Mouse (Mus musculus): ENCODE data around the gene Clpb.

Clpb gene

DNA sequence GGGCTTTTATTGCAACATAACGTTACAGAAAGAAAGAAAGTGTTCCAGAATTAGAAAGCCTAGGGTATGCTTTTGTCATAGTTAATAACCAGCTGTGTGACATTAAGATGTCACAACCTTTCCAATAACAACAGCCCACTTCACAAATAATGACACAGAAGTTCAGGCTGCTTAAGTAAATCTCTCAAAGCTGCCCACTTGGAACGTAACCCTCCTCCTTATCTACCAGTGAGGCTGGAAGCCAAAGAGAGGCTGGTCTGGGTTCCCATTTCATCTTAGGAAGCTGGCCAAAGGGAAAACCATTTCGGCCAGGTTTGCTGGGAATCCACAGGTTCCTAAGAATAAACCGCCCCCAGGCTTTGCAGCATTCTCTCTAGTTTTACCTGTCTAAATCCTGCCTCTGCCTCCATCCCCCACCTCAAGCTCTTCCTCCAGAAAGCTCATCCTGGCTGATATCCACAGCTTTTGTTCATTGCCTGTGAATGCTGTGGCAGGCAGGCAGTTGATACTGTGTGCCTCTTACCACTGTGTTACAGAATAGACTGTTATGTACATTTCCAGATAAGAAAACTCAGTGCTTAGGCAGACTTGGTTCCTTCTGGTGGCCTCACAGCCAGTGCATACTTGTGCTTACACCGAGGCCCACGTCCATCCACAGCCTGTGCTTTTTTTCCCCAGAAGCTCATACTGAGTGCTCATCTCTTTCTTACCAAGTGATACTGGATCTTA, 12.8 kb downstream of the Clpb start:
- DNase-seq: no peak

DNA sequence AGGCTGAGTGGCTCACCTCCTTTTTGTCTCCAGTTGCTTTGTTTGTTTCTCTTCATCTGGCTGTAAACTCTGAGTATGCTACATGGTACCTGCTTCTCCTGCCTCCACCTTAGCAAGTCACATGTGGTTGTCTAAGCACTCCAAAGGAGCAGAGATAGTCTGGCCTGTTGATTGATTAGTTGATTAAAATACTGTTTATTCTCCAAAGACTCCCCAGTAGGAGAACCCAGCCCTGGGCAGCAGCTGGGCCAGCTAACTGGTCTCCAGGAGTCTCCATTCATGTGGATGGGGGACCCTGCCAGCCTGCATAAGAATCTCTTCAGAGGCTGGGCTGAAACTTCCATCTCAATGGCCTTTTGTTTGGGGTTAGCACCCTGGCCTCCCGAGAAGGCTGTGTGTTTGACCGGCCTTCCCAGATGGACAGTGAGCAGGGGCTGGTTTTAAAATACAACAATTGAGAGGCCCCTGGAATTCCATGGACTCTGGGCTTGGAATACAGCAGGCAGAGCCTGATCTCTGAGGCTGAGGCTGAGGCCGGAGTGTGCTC, 13.4 kb downstream of the Clpb start:
- no peak for DNase-seq

DNA sequence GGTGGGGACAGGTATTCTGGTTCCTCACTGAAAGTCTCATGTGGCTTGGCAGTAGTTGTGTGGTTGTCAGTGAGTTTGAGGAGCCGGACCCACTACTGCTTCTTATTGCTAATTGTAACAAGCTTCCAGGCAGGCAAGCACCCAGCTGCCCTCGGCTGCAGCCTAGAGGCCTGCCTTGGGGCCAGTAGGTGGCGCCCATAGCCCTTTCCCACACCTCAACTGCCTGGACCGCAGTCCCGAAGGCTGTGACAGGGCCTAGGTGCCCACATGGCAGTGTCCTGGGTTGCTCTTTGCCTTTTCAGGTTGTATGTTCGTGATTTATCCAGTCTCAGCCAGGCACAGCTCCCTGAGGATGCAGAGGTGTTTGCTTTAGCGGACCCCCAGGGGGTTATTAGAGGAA, 16.2 kb downstream of the Clpb start:
- DNase-seq: peak; percentile 73 to 75

DNA sequence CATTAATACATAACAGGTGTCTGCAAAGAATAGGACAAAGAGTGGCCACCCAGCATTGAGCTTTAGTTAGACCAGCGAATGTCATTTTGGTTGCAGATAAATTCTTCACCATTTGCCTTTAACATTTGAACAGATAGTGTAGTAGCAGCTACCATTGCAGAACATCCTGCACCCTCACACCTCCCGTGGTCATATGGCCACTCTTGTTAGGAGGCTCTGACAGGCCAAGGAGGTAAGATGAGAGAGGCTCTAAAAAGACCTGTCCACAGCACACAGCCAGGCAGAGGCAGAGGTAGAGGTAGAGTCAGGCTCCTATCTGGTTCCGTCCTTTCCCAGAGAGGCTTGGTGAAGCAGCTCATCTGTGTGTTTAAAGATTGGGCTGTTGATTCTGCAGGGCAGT, 17.5 kb downstream of the Clpb start:
- DNase-seq: no peak

DNA sequence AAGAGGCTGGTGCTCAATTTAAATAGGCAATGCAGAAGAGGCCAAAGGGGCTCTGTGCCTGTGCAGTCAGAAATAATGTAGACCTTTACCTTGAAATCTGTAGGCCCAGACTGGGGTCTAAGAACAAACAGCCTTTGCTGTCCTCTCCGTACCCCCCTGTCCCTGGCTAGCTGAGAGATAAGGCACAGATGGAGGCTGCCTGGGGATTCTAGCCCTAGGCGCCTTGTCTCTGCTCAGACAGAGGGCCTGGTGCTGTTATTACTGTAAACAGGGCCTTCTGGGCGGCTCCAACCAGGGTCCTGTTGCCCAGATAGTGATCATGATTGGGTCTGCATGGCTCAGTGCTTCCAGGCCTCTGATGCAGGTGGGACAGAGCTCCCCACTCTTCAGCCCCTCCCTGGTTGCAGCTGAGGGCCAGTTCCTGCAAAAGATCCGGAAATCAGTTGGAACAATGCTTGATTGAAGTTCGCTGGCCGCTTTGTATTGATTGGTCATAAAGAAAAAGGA, 18.2 kb downstream of the Clpb start:
- DNase-seq: no peak

DNA sequence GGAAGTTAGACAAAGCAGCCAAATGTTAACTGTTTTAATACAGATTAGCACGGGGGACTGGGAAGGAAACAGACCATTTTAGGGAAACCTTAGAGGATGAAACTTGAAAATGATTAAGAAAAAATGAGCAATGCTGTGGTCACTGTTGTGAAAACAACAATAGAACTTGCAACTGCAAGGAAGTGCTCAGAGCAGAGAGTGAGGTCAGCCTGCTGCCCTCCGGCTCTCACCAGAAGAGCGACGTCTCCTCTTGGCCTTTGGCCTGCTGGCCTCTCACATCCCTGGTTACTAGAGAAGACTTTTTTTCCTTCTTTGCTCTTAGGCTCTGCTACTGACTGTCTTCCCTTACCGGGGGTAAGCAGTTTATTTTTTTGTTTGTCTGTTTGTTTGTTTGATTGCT, 19.5 kb downstream of the Clpb start:
- no peak for DNase-seq

DNA sequence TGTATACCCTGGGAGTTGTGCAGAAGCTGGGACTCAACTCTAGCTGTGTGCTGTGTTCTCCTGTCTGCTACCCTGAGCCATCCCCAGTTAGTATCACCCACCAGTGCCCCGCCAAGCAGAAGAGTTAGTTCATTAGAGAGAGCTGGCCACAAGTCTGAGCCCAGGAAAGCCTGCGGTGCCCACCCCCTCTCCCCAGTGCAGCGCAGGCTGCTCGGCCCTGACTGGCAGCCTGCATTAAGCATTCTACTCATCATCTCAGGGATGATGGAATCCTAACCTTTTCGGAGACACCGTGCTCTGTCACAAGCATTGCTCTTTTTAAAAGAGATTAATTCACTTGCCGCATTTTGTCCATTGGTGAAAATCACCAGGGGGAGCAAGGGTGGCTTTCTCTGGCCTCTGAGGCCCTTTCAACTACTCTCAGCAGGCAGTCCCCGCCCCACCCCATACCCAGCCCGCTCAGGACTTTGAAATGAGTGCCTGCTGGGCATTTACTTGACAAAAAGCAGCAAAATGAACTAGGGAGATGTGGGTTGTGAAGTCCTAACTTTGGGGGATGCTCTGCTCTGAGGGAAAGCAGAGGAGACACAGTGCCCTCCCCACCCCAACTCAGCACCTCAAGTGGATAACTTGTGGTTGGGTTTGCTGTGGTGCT, 20.7 kb downstream of the Clpb start:
- no peak for DNase-seq

DNA sequence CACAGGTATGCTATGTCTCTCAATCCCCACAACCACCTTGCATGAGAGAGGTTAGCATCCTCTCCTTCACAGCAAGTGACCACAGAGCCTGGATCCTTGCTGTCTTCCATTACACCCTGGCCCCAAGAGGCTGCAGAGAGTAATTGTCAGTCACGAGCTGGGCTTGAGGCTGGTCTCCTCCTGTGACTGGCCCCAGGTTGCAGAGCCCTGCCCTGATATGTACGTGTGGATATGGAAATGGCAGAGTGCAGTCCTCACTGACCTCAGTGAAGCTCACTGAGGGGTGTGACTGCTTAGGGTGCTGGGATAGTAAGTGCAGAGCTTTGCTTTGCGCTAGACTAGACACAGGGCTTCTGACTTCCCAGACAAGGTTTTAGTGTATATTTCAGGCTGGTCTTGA, 21.2 kb downstream of the Clpb start:
- no peak for DNase-seq

DNA sequence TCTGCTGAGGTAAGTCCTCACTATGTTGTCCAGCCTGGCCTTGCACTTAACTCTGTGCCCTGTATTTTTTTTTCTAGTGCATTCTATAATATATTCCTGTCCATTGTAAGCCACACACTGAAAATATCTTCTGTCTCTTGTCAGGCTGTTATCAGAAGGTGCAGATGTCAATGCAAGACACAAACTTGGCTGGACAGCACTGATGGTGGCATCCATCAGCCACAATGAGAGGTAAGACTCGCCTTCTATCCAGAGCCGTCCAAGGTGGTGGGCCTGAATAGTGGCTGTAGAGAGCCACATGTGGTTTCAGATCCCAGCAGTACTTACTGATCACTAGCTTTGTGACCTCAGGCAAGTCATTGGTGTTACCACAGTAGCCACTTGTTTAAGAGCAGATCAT, 23.7 kb downstream of the Clpb start:
- no peak for DNase-seq

DNA sequence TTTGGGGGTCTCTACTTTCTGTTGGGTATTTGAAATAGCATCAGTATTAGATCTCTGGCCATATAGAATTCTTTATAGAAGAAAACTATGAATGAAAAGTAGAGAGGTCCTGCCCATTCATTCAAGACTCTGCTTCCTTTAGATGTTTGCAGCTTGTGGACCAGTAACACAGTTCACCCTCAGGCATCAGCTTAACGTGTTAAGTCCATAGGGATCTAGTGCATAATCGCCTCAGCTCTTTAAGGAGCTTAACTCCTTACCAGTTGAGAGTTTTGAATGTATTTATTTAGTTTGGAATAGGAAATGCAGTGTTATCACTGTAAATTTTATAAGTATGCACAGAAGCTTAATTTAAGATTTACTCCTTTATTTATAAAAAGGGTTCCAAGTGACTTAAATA, 27.0 kb downstream of the Clpb start:
- DNase-seq: no peak

DNA sequence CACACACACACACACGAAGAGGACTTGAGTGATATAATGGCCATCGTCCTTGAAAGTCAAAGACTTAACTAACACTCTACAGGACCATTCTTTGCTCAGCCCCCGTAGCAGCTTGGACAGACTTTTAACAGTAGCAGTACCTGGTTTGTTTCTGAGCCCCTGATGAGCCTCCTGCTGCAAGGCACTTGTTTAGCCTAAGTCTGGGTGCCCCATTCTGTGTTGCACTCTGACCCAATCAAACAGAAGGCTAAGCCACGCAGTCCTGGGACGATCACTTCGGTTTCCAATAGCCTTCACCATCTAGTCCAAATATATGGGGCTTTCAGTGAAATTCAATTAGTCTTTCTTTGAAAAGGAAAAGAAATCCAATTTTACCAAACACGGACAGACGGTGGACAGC, 28.4 kb downstream of the Clpb start:
- no peak for DNase-seq

DNA sequence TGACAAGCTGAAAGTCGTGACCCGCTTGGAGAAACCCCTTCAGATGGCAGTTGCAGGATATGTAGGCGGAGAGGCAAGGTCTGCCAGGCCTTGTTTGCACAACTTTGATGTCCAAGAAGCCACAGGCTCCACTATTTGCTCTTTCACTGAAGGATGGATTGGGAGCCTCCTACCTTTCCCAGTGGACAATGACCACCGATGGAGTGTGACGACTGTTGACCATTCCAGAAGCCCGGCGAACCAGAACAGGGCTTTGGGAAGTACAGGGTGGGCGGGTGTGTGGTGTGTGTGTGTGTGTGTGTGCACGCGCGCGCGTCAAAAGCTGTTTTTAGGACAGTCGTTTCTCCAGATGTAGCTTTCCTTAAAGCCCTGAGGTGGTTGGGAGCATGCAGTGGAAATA, 29.0 kb downstream of the Clpb start:
- DNase-seq: no peak

DNA sequence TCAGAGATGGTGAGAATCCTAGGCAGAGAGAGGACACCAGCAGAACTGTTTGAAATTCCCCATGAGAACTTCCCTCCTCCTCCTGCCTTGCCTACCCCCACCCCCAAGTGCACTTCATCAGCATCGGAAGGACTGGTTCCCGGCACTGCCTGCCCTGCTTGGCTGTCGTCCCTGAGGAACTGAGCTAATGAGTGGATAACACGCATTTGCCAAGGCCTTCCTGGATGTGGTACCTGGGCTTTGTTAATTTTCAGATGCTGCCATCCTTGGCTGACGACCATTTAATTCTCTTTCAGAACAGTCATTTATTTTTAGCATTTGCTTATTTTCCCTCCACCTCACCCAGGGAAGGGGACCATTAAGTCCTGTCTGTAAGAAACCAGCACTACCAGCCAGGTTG, 32.0 kb downstream of the Clpb start:
- no peak for DNase-seq

DNA sequence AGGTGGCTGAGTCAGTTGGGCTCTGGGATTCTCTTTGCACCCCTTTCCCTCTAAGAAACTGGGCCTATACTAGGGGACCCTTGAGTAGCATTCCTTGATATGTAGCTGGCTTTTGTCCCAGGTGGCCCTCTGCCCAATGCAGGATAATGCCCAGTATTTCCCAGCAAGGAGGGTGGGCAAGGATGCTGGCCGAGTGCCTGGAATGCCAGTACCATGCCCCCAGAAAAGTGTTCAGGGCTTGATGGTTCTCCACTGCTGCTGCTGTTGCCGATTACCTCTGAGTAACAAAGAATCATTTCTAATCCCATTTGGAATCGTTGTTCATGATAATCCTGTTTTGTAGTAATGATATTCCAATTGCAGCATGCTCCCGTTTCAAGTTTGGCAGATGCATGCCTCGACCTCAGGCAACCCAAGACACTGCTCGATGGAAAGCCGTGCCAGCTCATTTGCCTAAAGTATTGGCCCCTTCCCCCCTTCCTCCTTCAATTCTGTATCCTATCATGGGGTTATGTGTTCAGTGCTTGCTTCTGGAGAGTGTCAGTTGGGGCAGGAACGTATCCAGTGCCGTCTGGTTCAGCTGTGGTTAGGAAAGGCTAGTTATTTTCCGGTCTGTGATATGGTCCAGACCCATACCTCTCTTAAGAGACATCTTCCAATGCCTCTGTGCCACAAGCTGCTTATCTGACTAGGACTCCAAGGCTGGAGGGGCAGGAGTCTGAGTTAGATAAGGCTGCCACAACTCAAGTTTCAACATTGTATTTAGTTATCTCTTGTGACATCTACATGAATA, 33.7 kb downstream of the Clpb start:
- no peak for DNase-seq

DNA sequence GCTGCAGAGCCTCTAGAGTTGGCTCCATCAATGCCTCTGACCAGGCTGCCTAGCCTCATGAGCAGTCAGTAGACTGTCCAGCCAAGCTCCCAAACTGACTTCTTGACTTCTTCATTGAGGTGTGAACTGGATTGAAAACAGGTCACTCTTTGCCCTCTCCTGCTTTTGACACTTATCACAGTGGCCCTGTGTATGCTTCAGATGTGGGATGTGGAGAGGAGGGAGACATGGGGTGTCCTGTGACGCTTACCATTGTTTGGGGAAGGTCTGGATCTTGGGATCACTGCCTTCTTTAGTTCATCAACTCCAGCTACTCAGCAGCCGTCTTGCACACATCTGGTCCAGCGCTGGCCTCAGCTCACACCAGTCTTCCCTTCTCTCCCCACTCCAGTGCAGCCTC, 36.9 kb downstream of the Clpb start:
- no peak for DNase-seq

DNA sequence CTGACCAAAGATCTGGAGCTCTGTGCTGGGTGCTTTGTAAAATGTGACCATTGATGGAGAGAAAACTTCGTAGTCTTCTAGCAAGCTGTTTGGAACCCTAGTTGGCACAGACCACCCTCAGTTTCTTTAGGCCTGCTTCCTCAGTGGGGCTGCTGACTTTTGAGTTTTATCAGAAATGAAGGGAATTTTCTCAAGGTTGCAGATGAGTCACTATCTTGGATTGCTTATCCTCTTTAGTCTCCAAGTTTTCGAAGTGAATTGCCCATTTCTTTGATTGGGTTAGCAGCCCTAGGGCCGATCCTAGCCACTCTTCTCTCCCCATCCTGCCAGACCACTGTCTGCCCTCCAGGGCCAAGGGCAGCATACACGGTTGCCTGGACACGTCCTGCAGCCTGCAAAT, 39.3 kb downstream of the Clpb start:
- no peak for DNase-seq

DNA sequence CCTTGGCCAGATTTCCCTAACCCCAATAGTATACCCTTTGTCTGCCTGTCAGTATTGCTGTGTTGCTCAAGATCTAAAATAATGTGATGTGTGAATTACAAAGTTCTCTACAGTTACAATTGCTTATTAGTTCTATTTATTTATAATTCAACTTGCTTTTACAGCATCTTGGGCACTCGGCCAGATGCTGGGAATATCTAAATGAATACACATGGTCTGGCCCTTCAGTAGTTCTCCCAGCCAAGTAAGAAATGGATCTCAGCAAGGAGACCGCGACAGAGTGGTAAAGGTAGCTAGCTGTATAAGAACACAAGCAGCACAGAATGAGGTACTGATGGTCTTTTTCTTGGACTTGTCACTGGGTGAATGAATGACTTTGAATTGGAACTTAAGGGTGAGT, 46.2 kb downstream of the Clpb start:
- DNase-seq: no peak

DNA sequence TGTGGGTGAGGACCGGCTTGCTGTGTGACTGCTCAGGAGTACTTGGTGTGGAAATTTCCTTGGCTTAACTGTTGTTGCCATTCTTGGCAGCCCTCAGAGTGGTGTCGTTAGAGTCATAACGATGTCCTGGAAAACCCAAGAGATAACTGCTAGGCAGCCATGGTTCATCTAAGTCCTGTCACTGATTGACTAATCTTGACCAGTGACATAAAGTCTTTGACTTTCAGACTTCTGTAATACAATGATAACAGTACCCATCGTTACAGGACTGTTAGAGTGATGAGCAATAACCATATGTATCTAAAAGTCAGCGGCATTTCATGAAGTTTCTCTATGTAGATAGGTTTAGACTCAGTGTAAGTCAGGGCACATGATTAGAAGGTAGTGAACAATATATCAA, 46.8 kb downstream of the Clpb start:
- DNase-seq: no peak

DNA sequence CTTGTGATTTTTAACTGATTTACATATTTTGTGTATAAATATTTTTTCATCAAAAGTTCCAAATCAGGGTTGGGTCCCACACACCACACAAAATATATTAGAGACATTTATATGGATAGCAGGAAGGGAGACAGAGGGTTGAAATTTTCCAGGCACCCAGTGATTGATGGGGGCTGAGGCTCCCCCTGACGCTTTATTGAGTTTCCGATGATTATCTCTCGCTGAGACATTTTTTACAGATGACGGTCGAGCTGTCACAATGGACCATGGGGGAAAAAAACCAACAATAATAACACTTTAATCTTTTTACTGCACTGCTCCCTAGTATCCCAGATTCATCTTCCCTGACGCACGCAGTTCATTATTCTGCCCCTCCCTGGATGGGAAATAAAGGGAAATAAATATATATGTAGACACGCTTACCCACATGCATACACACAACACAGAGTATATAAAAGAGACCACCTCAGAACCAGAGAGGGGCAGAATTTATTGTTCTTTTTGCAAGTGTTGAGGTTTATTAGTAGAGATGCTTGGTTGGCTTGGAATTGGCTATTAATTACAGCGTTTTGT, 50.5 kb downstream of the Clpb start:
- no peak for DNase-seq

DNA sequence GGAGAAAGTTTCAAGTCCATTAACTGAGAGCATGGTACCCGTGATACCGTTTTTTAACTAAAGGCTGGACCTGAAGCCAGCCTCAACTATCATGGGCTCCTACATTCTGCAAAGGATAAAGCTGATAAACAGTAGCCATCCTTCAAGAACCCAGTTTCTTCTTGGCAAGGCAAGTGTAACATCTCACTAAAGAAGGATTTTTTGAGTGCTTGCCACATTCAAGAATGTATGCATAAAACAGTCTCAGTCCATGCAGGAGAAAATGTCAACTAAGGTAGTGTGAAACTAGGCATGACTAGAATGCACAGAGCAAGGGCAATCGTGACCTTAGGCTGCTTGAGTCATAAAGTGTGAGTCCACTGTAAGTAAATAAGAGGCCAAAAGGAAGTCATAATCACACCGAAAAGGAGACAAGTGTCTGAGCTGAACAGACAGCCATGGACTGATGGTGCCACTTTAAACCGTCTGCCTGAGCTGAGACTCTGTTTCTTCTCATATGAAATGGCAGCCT, 51.7 kb downstream of the Clpb start:
- no peak for DNase-seq

DNA sequence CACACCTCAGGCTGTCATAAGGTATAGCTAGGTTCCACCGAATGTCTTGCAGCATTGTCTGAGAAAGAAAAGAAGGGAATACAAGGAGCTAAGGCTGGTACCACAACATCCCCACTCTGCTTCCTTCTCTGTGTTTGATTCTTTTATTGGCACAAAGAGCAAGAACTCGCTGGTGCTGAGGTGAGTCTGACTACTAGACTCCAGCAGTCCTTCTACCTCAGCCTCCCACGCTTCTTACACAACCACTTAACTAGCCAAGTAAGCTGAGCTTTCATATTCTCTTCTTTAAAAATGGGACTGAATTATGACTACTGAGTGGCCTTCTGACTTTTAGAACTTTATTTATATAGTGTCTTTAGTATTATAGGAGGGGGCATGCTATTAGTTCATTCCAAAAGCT, 56.9 kb downstream of the Clpb start:
- no peak for DNase-seq

DNA sequence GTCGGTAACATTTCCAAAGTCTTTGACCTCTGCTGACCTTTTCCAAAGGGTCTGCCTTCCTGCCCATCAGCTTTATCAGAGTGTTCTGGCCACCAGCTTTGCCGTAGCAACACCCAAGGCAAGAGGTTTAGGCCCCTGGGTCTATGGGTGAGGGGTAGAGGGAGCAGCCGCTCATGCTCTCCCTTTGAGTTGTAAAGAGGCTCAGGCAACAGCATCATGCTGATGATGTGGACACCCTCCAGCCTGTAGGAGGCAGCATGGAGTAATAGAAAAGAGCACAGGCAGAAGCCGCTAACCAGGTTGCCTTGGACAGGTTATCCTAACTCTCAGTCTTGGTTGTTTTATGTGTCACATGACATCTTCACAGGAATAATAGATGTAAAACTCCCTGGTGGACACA, 61.6 kb downstream of the Clpb start:
- peak; percentile 44 to 48 for DNase-seq

DNA sequence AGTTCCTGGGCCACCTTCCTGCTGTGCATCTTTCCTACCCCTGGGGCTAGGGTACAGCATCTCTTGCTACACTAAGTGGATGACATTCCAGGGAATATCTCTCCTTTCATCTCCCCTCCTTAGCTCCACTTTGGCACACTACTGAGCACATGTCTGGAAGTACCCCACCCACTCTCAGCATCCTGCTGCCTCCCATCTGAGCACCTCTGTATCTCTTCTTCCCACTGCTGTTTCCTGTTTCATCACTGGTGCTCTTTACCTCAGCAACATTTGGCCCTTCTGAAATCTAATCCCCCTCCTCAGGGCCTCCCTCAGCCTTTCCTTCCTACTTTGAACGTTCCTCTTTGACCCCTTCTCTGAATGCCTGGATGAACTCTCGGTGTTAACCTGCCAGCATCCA, 63.5 kb downstream of the Clpb start:
- no peak for DNase-seq
